8 mouse cellular contexts compared by ENCODE assay signal in the genomic region with DNA sequence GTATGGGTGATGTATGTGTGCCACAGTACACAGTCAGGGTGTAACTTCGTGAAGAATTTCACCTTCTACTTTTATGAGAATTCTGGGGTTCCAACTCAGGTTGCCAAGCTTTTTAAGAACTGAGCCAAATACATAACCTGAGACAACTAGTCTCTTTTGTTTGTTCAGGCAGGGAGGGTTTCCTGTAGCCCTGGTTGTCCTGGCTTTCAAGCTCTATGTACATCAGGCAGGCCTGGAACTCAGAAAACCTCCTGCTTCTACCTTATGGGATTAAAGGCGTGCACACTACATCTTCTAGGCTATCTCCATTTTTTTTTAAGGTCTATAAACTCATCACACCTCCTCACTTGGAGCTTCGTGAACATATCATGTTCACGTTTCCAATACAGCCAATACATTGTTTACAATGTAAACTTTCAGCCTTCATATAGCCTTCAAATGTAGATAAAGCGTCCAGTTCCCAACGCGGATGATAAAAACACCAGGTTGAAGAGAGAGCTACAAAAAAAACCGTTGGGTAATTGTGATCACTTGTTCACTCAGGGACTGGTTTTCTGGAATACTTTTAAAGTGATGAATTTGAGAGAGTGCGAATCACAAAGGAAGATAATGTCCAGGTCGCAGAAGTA. TPM values are rescaled to one million over a fixed set of nuclear protein-coding genes. Genes with fewer than 3 reads are reported as not detected.
DNase-seq lines count a peak whose midpoint lies in the region; ATAC-seq and TF ChIP-seq lines count a peak whose summit lies in the region.

No protein-coding gene starts in this region.

- peak overlapping the region; percentile 67 for H3K4me2 ChIP-seq in kidney, embryonic 16.5 days (replicated peaks; ENCODE audit: low read depth, low read length)
- H3K4me2 ChIP-seq in heart, postnatal 0 days (ENCODE audit: low read depth, low read length), result peak overlapping the region; percentile 95
- H3K4me2 ChIP-seq in midbrain, embryonic 13.5 days (replicated peaks), result peak overlapping the region; percentile 65

- peaks cover 17% of the 10 kb centered on the region for H3K4me1 ChIP-seq in kidney, embryonic 16.5 days (ENCODE audit: insufficient read depth, low read length)
- H3K4me1 ChIP-seq in bone marrow, adult 2 months (ENCODE audit: control insufficient read depth, insufficient read depth, low read length), result no peaks in the 10 kb centered on the region
- H3K4me1 ChIP-seq in heart, postnatal 0 days (ENCODE audit: control insufficient read depth, insufficient read depth), result no peaks in the 10 kb centered on the region
- peaks cover 39% of the 10 kb centered on the region for H3K4me1 ChIP-seq in midbrain, embryonic 13.5 days (replicated peaks)

- H3K27me3 ChIP-seq in kidney, embryonic 16.5 days (ENCODE audit: insufficient read depth, low read length), result no peaks in the 10 kb centered on the region
- no peaks in the 10 kb centered on the region for H3K27me3 ChIP-seq in heart, postnatal 0 days (ENCODE audit: control insufficient read depth, insufficient read depth, low read length)
- no peaks in the 10 kb centered on the region for H3K27me3 ChIP-seq in midbrain, embryonic 13.5 days

- no peaks in the 10 kb centered on the region for H3K9me3 ChIP-seq in kidney, embryonic 16.5 days (ENCODE audit: low read length)
- H3K9me3 ChIP-seq in heart, postnatal 0 days (replicated peaks; ENCODE audit: control insufficient read depth, low read length), result no peaks in the 10 kb centered on the region
- H3K9me3 ChIP-seq in midbrain, embryonic 13.5 days, result no peaks in the 10 kb centered on the region

- TF ChIP-seq CTCF in bone marrow, adult 2 months (IDR thresholded peaks at IDR 0.05; ENCODE audit: control insufficient read depth, insufficient read depth, low read length), result no peak
- TF ChIP-seq CTCF in heart, postnatal 0 days (IDR thresholded peaks at IDR 0.05; ENCODE audit: low read depth), result no peak

- peak overlapping the region; percentile 95 for H3K27ac ChIP-seq in kidney, embryonic 16.5 days (ENCODE audit: low read length)
- H3K27ac ChIP-seq in bone marrow, adult 2 months (ENCODE audit: control insufficient read depth, insufficient read depth, low read depth, low read length, poor library complexity), result peak overlapping the region; percentile 74
- H3K27ac ChIP-seq in heart, postnatal 0 days (ENCODE audit: low read depth), result peak overlapping the region; percentile 89
- peak overlapping the region; percentile 94 for H3K27ac ChIP-seq in midbrain, embryonic 13.5 days

- 16% methylated on average over 10 of the region's 10 CpGs for WGBS in kidney, embryonic 16.5 days
- 17% methylated on average over 10 of the region's 10 CpGs for WGBS in bone marrow, adult 2 months
- WGBS in heart, postnatal 0 days, result 22% methylated on average over 10 of the region's 10 CpGs
- 34% methylated on average over 10 of the region's 10 CpGs for WGBS in midbrain, embryonic 13.5 days

- H3K4me3 ChIP-seq in kidney, embryonic 16.5 days (ENCODE audit: low read length), result peak overlapping the region; percentile 88
- peak overlapping the region; percentile 64 for H3K4me3 ChIP-seq in bone marrow, adult 2 months (replicated peaks; ENCODE audit: control insufficient read depth, low read depth, low read length)
- peak overlapping the region; percentile 87 for H3K4me3 ChIP-seq in heart, postnatal 0 days (ENCODE audit: low read depth, low read length)
- H3K4me3 ChIP-seq in midbrain, embryonic 13.5 days (replicated peaks), result peak overlapping the region; percentile 91

- no peak for TF ChIP-seq POLR2A in bone marrow, adult 2 months (IDR thresholded peaks at IDR 0.05; ENCODE audit: borderline replicate concordance, control insufficient read depth, low read depth, low read length)

- no peak for DNase-seq in kidney, postnatal 36 days
- DNase-seq in heart, postnatal 0 days (ENCODE audit: low spot score), result no peak
- no peak for DNase-seq in adrenal gland, postnatal 36 days
- no peak for DNase-seq in T-cell, adult 2 months (ENCODE audit: low spot score)

- H3K36me3 ChIP-seq in kidney, embryonic 16.5 days (ENCODE audit: insufficient read depth, low read length), result peaks cover 7% of the 10 kb centered on the region; the same call in 1 of the 2 replicates
- H3K36me3 ChIP-seq in heart, postnatal 0 days (replicated peaks; ENCODE audit: control insufficient read depth, insufficient read depth, low read length), result peaks cover 6% of the 10 kb centered on the region
- H3K36me3 ChIP-seq in midbrain, embryonic 13.5 days, result peaks cover 7% of the 10 kb centered on the region

- H3K9ac ChIP-seq in kidney, embryonic 16.5 days (replicated peaks; ENCODE audit: low read length), result peak overlapping the region; percentile 76
- H3K9ac ChIP-seq in heart, postnatal 0 days (replicated peaks; ENCODE audit: low read depth, low read length), result peak overlapping the region; percentile 58
- H3K9ac ChIP-seq in midbrain, embryonic 13.5 days (replicated peaks), result peak overlapping the region; percentile 97

- ATAC-seq in kidney, embryonic 16.5 days (ENCODE audit: low FRiP score, low TSS enrichment), result no peak
- no peak for ATAC-seq in heart, postnatal 0 days (ENCODE audit: insufficient read depth, low read depth)
- ATAC-seq in midbrain, embryonic 13.5 days, result no peak
- no peak for ATAC-seq in inflammation-experienced regulatory T-cells, adult 6 months

- TF ChIP-seq EP300 in heart, postnatal 0 days (IDR thresholded peaks at IDR 0.05; ENCODE audit: low read depth), result no peak

RNA-seq across cellular contexts. Expression of a gene that starts 13.4 kb away (rescaled TPM):
- 144 and 154 TPM in 2 replicates for polyA plus RNA-seq in kidney, embryonic 16.5 days (2015; fragmentation: Nextera tagmentation; extraction: Ambion mirVana)
- 65.7 and 70.2 TPM in 2 replicates for polyA plus RNA-seq in bone marrow, adult 2 months (2011; ENCODE audit: insufficient read depth, insufficient read length, low replicate concordance, missing spikeins)
- total RNA-seq in heart, postnatal 0 days (2014; rRNA removed; ENCODE audit: low replicate concordance), result 111 and 120 TPM in 2 replicates
- polyA plus RNA-seq in heart, postnatal 0 days (2015; fragmentation: Nextera tagmentation; extraction: Ambion mirVana), result 63.6 and 66.4 TPM in 2 replicates
- polyA plus RNA-seq in midbrain, embryonic 13.5 days (2015; fragmentation: Nextera tagmentation; extraction: Ambion mirVana), result 221 and 223 TPM in 2 replicates
- 100 to 1,000 TPM in 1 of 2 experiments, 10 to 100 TPM in 1; 99.2 to 103 TPM for total RNA-seq in adrenal gland, postnatal 36 days (2021)
- polyA plus RNA-seq in inflammation-experienced regulatory T-cells, adult 6 months (2017; shearing (Covaris generic)), result 100 to 1,000 TPM in 2 of 3 experiments, 10 to 100 TPM in 1; 70.5 to 107 (median 103) TPM

RNA-seq across cellular contexts. Expression of a gene that starts 13.5 kb away (rescaled TPM):
- 96.3 and 117 TPM in 2 replicates for polyA plus RNA-seq in kidney, embryonic 16.5 days (2015; fragmentation: Nextera tagmentation; extraction: Ambion mirVana)
- polyA plus RNA-seq in bone marrow, adult 2 months (2011; ENCODE audit: insufficient read depth, insufficient read length, low replicate concordance, missing spikeins), result 25.1 and 41.4 TPM in 2 replicates
- 7.8 and 28.3 TPM in 2 replicates for total RNA-seq in heart, postnatal 0 days (2014; rRNA removed; ENCODE audit: low replicate concordance)
- 31.9 and 32.3 TPM in 2 replicates for polyA plus RNA-seq in heart, postnatal 0 days (2015; fragmentation: Nextera tagmentation; extraction: Ambion mirVana)
- polyA plus RNA-seq in midbrain, embryonic 13.5 days (2015; fragmentation: Nextera tagmentation; extraction: Ambion mirVana), result 153 and 167 TPM in 2 replicates
- 10 to 100 TPM; 48.3 to 59.4 TPM for total RNA-seq in adrenal gland, postnatal 36 days (2021)
- 10 to 100 TPM; 25.9 to 35.4 (median 26.2) TPM for polyA plus RNA-seq in inflammation-experienced regulatory T-cells, adult 6 months (2017; shearing (Covaris generic))
